ENCODE assay signal across 11 mouse cellular contexts in the genomic region with DNA sequence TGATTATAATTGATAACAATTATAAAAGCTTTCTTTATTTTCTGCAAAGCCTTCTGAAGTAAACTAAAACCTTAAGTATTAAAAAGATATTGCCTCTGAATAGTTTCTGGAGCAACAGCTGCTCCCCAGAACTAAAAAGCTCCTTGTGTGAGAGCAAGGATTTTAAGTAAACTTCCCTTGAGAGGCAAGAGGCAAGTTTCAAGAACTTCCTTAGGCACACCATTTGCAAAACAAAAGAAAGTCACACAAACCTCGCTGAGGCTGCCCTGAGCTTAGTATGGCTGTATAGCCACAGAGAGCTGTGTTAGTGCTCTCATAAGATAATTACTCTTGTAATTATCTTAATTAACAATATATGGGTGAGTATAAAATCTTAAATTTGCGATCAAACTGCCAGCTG. TPM values are rescaled to one million over a fixed set of nuclear protein-coding genes. Genes with fewer than 3 reads are reported as not detected.
"Had no signal": no experiment of that assay in that cellular context is flagged by ENCODE, and none has a peak within 500 bp of the region (broad histone marks: within the 10 kb centered on the region; RNA-seq: fewer than 3 reads in every experiment).

No protein-coding gene starts in this region.

RNA-seq across cellular contexts. Expression of a gene that starts 5.3 kb away (rescaled TPM):
- total RNA-seq: hindbrain, postnatal 0 days; layer of hippocampus, adult 18-20 months; left cerebral cortex, adult 8-10 months; megakaryocyte progenitor cell, adult 5-6 weeks had no signal
- polyA plus RNA-seq: hindbrain, postnatal 0 days; limb, embryonic 11.5 days; limb, embryonic 15.5 days; lung, embryonic 15.5 days; midbrain, embryonic 14.5 days; myocyte; neural tube, embryonic 11.5 days; neural tube, embryonic 15.5 days had no signal

RNA-seq across cellular contexts. Expression of a gene that starts 27.3 kb away (rescaled TPM):
- total RNA-seq: hindbrain, postnatal 0 days; megakaryocyte progenitor cell, adult 5-6 weeks had no signal
- polyA plus RNA-seq: hindbrain, postnatal 0 days; limb, embryonic 15.5 days; lung, embryonic 15.5 days; myocyte; neural tube, embryonic 15.5 days had no signal
